ENCODE assay signal across 13 mouse cellular contexts in the genomic region with DNA sequence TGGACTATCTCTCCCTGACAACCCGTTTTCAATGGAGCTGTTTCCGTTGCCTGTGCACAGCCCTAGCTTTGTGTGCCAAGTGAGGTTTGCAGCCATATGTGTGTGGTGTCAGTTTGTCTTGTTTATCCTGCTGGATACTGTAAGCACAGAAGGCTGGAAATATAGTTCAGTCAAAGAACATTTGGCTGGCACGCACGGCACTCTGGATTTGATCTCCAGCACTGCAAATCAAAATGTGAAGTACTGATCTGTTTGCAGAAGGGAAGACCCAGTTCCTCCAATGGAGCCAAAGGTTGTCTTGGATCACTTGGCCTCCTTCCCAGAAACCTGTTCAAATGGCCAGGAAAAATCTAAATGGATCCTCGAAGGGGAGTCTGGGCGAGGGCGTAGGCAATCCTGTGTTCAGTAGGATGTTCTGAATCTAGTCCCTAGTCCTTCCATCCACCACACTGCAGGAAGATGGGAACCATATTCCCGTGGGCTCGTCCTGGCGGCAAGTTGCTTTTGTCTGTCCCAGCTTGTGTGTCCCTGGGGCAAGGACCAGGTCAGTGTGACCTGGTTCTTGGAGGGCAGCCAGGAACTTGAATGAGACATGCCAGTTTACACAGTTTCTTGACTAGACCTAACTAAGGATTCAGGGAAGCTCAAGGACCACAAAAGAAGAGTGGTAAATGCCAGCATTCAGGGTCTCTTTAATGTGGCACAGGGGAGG. TPM values are rescaled to one million over a fixed set of nuclear protein-coding genes. Genes with fewer than 3 reads are reported as not detected.
A peak's percentile ranks its signal among the peaks of the same experiment; 100 is the strongest.
DNase-seq lines count a peak whose midpoint lies in the region; ATAC-seq lines count a peak whose summit lies in the region.
"Had no signal": no experiment of that assay in that cellular context is flagged by ENCODE, and none has a peak within 500 bp of the region (broad histone marks: within the 10 kb centered on the region; RNA-seq: fewer than 3 reads in every experiment).

No protein-coding gene starts in this region.

- H3K4me1 ChIP-seq in heart, embryonic 11.5 days (ENCODE audit: control insufficient read depth, insufficient read depth, low read length), result no peaks in the 10 kb centered on the region
- H3K4me1 ChIP-seq: hindbrain, embryonic 15.5 days; midbrain, embryonic 12.5 days had no signal

- no peak overlapping the region for H3K27ac ChIP-seq in heart, embryonic 11.5 days (ENCODE audit: low read depth, low read length)
- H3K27ac ChIP-seq: hindbrain, embryonic 15.5 days; midbrain, embryonic 12.5 days had no signal

- ATAC-seq in heart, embryonic 11.5 days (replicated peaks; ENCODE audit: insufficient number of reproducible peaks, low FRiP score, low TSS enrichment), result no peak

- peak; percentile 56 to 63 for DNase-seq in cerebellum, postnatal 14 days
- DNase-seq in cerebellum, adult 9-10 months, result no peak
- peak; percentile 22 to 35 for DNase-seq in left cerebral cortex, postnatal 36 days (ENCODE audit: low spot score in 2 of 2)
- no peak for DNase-seq in left cerebral cortex, adult 8-10 months (ENCODE audit: low spot score in 2 of 2)
- DNase-seq in adrenal gland, postnatal 36 days, result peak; percentile 33 to 58
- peak; percentile 51 to 73 for DNase-seq in layer of hippocampus, adult 8-10 months (ENCODE audit: low spot score in 2 of 2)
- DNase-seq in natural killer cell, adult 2 months (ENCODE audit: low spot score in 2 of 2), result no peak
- DNase-seq: cerebellum, adult 9-11 months; heart, adult 18-20 months had no signal

- no peaks in the 10 kb centered on the region for H3K27me3 ChIP-seq in heart, embryonic 11.5 days (ENCODE audit: control insufficient read depth, insufficient read depth, low read length)
- H3K27me3 ChIP-seq: hindbrain, embryonic 15.5 days; midbrain, embryonic 12.5 days had no signal

- H3K4me2 ChIP-seq in heart, embryonic 11.5 days, result no peak overlapping the region
- H3K4me2 ChIP-seq: hindbrain, embryonic 15.5 days; midbrain, embryonic 12.5 days had no signal

- H3K36me3 ChIP-seq in heart, embryonic 11.5 days (ENCODE audit: control insufficient read depth, insufficient read depth, low read length), result no peaks in the 10 kb centered on the region
- H3K36me3 ChIP-seq: hindbrain, embryonic 15.5 days; midbrain, embryonic 12.5 days had no signal

- intact Hi-C loops in left cerebral cortex, postnatal 36 days (cut with DNase I), result no loop called here

- 81% methylated on average over 10 of the region's 10 CpGs for WGBS in heart, embryonic 11.5 days (ENCODE audit: insufficient replicate concordance)

- H3K4me3 ChIP-seq in heart, embryonic 11.5 days (ENCODE audit: low read depth, low read length), result no peak overlapping the region
- H3K4me3 ChIP-seq: erythroblast, embryonic 14.5 days; hindbrain, embryonic 15.5 days; midbrain, embryonic 12.5 days had no signal

- no peaks in the 10 kb centered on the region for H3K9me3 ChIP-seq in heart, embryonic 11.5 days (replicated peaks; ENCODE audit: control insufficient read depth, low read length)
- H3K9me3 ChIP-seq: hindbrain, embryonic 15.5 days; midbrain, embryonic 12.5 days had no signal

- H3K9ac ChIP-seq in heart, embryonic 11.5 days (ENCODE audit: low read depth, low read length), result no peak overlapping the region
- H3K9ac ChIP-seq: hindbrain, embryonic 15.5 days; midbrain, embryonic 12.5 days had no signal

RNA-seq across cellular contexts. Expression of gene Stat5a, which starts 11.3 kb away (rescaled TPM):
- 1 to 10 TPM; 1.3 to 1.4 TPM for total RNA-seq in left cerebral cortex, postnatal 36 days (2021)
- 1 to 10 TPM; 2.0 to 2.8 (median 2.1) TPM for total RNA-seq in left cerebral cortex, adult 8-10 months (2022)
- 10 to 100 TPM; 26.3 to 39.8 TPM for total RNA-seq in adrenal gland, postnatal 36 days (2021)
- 1 to 10 TPM; 2.5 to 3.8 (median 2.8) TPM for total RNA-seq in layer of hippocampus, adult 8-10 months (2022)
- 5.6 and 5.9 TPM in 2 replicates for polyA plus RNA-seq in heart, embryonic 11.5 days (2014; fragmentation: Nextera tagmentation; extraction: Ambion mirVana)

RNA-seq across cellular contexts. Expression of gene Stat5b, which starts 19.9 kb away (rescaled TPM):
- total RNA-seq in left cerebral cortex, postnatal 36 days (2021), result 10 to 100 TPM; 22.3 to 23.1 TPM
- total RNA-seq in left cerebral cortex, adult 8-10 months (2022), result 10 to 100 TPM; 26.8 to 30.9 (median 30.6) TPM
- total RNA-seq in adrenal gland, postnatal 36 days (2021), result 100 to 1,000 TPM in 1 of 2 experiments, 10 to 100 TPM in 1; 58.3 to 111 TPM
- total RNA-seq in layer of hippocampus, adult 8-10 months (2022), result 10 to 100 TPM; 13.3 to 18.4 (median 15.6) TPM
- polyA plus RNA-seq in heart, embryonic 11.5 days (2014; fragmentation: Nextera tagmentation; extraction: Ambion mirVana), result 26.4 and 32.0 TPM in 2 replicates

Comparison
In these comparisons a context has a peak if more than half of its experiments do, and no peak if none do; other contexts are left out.
1. DNase-seq: peak in cerebellum, postnatal 14 days (2 of 2), left cerebral cortex, postnatal 36 days (2 of 2), adrenal gland, postnatal 36 days (2 of 2) and layer of hippocampus, adult 8-10 months (2 of 2); none in cerebellum, adult 9-10 months (single experiment), left cerebral cortex, adult 8-10 months (0 of 2) and natural killer cell, adult 2 months (0 of 2).
2. RNA of gene Stat5a, which starts 11.3 kb away (total RNA-seq): 26.3 to 39.8 TPM in adrenal gland, postnatal 36 days; 2.5 to 3.8 TPM in layer of hippocampus, adult 8-10 months, 2.0 to 2.8 TPM in left cerebral cortex, adult 8-10 months and 1.3 to 1.4 TPM in left cerebral cortex, postnatal 36 days; every median in the first group is over 4 times any median in the second.